Mouse (Mus musculus) brown adipose tissue, adult 24 weeks (tissue): ENCODE data around the gene Cfap45. TPM values are rescaled to one million over a fixed set of nuclear protein-coding genes. Genes with fewer than 3 reads are reported as not detected.

ENCODE experiments used
- H3K27ac ChIP-seq: fragments of 200-500 bp; replicated peaks from 2 replicates; pipeline ENCODE4 v1.5.1; 2012; ENCODE audit warnings: low read depth, mild to moderate bottlenecking, low read length
- H3K4me1 ChIP-seq: fragments of 200-500 bp; 2 replicates; pipeline ENCODE4 v1.6.1; 2012; ENCODE audit warnings: low read length, mixed read lengths; ENCODE audit not compliant: control insufficient read depth, insufficient read depth, insufficient read length
- H3K4me3 ChIP-seq: fragments of 200-500 bp; 2 replicates; pipeline ENCODE4 v1.5.1; 2012; ENCODE audit warnings: low read depth, mild to moderate bottlenecking, low read length, moderate library complexity; ENCODE audit not compliant: insufficient read depth
- polyA plus RNA-seq: library from polyadenylated mRNA; stranded (reverse); fragments of >200 nt; gene quantifications from 2 replicates; pipeline ENCODE4 v1.2.4, GENCODE M21; 2012; ENCODE audit not compliant: missing spikeins, insufficient read depth, insufficient read length

The Cfap45 gene
- polyA plus RNA-seq = not detected in 2 replicates

- H3K4me1 ChIP-seq = peaks cover 24% of the 10 kb centered on the region
- H3K4me3 ChIP-seq = peak within 1 kb of the TSS; percentile 58
- H3K27ac ChIP-seq = peak within 1 kb of the TSS; percentile 96
Measured at GRCm38 (mm10) chr1:172520576-172521440, at the start of gene Cfap45. Gene Cfap45 (plus strand): TSS chr1:172520801.

- no peak overlapping the region for H3K27ac ChIP-seq
- H3K4me1 ChIP-seq = peaks cover 3% of the 10 kb centered on the region
- no peak overlapping the region for H3K4me3 ChIP-seq
Measured at GRCm38 (mm10) chr1:172472909-172473308, 47.7 kb upstream of the Cfap45 start.

GRCm38 (mm10) chr1:172474196-172474595 is 46.4 kb upstream of the Cfap45 start:
- Histone ChIP-seq H3K4me1 (no peaks in the 10 kb centered on the region), H3K27ac (no peak overlapping the region), H3K4me3 (no peak overlapping the region)

- peak within 1 kb of the TSS; percentile 25 for H3K4me3 ChIP-seq
- H3K4me1 ChIP-seq = no peaks in the 10 kb centered on the region
- H3K27ac ChIP-seq = peak within 1 kb of the TSS; percentile 49
Measured at GRCm38 (mm10) chr1:172475054-172475741, 45.4 kb upstream of the Cfap45 start, which contains the start of gene Slamf9. Gene Slamf9 (plus strand): TSS chr1:172475358.

GRCm38 (mm10) chr1:172478020-172478419 is 42.6 kb upstream of the Cfap45 start:
- Histone ChIP-seq H3K4me1 (no peaks in the 10 kb centered on the region), H3K27ac (no peak overlapping the region), H3K4me3 (no peak overlapping the region)

- H3K4me1 ChIP-seq = no peaks in the 10 kb centered on the region
- no peak overlapping the region for H3K27ac ChIP-seq
- H3K4me3 ChIP-seq = no peak overlapping the region
Measured at GRCm38 (mm10) chr1:172480376-172480775, 40.2 kb upstream of the Cfap45 start.

GRCm38 (mm10) chr1:172481111-172481510 is 39.5 kb upstream of the Cfap45 start:
- Histone ChIP-seq H3K4me1 (no peaks in the 10 kb centered on the region), H3K4me3 (no peak overlapping the region), H3K27ac (no peak overlapping the region)

- Histone ChIP-seq H3K27ac (peak within 1 kb of the TSS; percentile 59; the same call in 1 of the 2 replicates), H3K4me3 (peak within 1 kb of the TSS; percentile 49), H3K4me1 (no peaks in the 10 kb centered on the region)
Measured at GRCm38 (mm10) chr1:172481540-172482280, 38.9 kb upstream of the Cfap45 start, which contains the start of gene Igsf9. Gene Igsf9 (plus strand): TSS chr1:172481788.

- H3K27ac ChIP-seq = no peak overlapping the region
- H3K4me1 ChIP-seq = no peaks in the 10 kb centered on the region
- peak overlapping the region; percentile 49 for H3K4me3 ChIP-seq
Measured at GRCm38 (mm10) chr1:172482518-172483360, 37.9 kb upstream of the Cfap45 start.

- H3K4me3 ChIP-seq = no peak overlapping the region
- H3K27ac ChIP-seq = no peak overlapping the region
- H3K4me1 ChIP-seq = no peaks in the 10 kb centered on the region
Measured at GRCm38 (mm10) chr1:172483361-172483660, 37.3 kb upstream of the Cfap45 start.

GRCm38 (mm10) chr1:172484236-172484635 is 36.4 kb upstream of the Cfap45 start:
- H3K4me3 ChIP-seq = no peak overlapping the region
- no peaks in the 10 kb centered on the region for H3K4me1 ChIP-seq
- no peak overlapping the region for H3K27ac ChIP-seq

GRCm38 (mm10) chr1:172484671-172485070 is 35.9 kb upstream of the Cfap45 start:
- Histone ChIP-seq H3K27ac (no peak overlapping the region), H3K4me3 (no peak overlapping the region), H3K4me1 (no peaks in the 10 kb centered on the region)

GRCm38 (mm10) chr1:172485821-172486220 is 34.8 kb upstream of the Cfap45 start:
- Histone ChIP-seq H3K27ac (no peak overlapping the region), H3K4me1 (no peaks in the 10 kb centered on the region), H3K4me3 (no peak overlapping the region)

GRCm38 (mm10) chr1:172486236-172486635 is 34.4 kb upstream of the Cfap45 start:
- H3K4me1 ChIP-seq = no peaks in the 10 kb centered on the region
- H3K4me3 ChIP-seq = no peak overlapping the region
- no peak overlapping the region for H3K27ac ChIP-seq
